25 mouse cellular contexts compared by ENCODE assay signal in genomic region chr1:166008634-166009350, GRCm38 (mm10). TPM values are rescaled to one million over a fixed set of nuclear protein-coding genes. Genes with fewer than 3 reads are reported as not detected.
DNase-seq lines count a peak whose midpoint lies in the region; ATAC-seq and TF ChIP-seq lines count a peak whose summit lies in the region.
"Had no signal": no experiment of that assay in that cellular context is flagged by ENCODE, and none has a peak within 500 bp of the region (broad histone marks: within the 10 kb centered on the region; RNA-seq: fewer than 3 reads in every experiment).

No protein-coding gene starts in this region.

- in situ Hi-C loops in ES-E14 (cut with MboI; ENCODE audit: low sequenced_read_pairs in 2 of 2, unreplicated experiment in 2 of 2), result no loop called here

- no peaks in the 10 kb centered on the region for H3K9me3 ChIP-seq in ES-E14 (ENCODE audit: control insufficient read depth, insufficient read depth, low read depth, low read length)
- no peaks in the 10 kb centered on the region for H3K9me3 ChIP-seq in forebrain, embryonic 15.5 days
- H3K9me3 ChIP-seq: embryonic facial prominence, embryonic 12.5 days; embryonic facial prominence, embryonic 15.5 days; G1E; heart, embryonic 12.5 days; heart, embryonic 15.5 days; hindbrain, embryonic 15.5 days had no signal

- H3K4me1 ChIP-seq in ES-E14 (ENCODE audit: control insufficient read depth in 2 of 2, insufficient read depth in 2 of 2, low read length in 2 of 2, poor library complexity in 1 of 2), result peaks cover 0 to 3% of the 10 kb centered on the region in 2 experiments; a peak in 2 of 4 replicates
- H3K4me1 ChIP-seq in forebrain, embryonic 15.5 days, result 0 out of 2 replicates have a peak, but pooled peaks cover 3% of the 10 kb centered on the region
- H3K4me1 ChIP-seq: embryonic facial prominence, embryonic 12.5 days; embryonic facial prominence, embryonic 15.5 days; heart, embryonic 12.5 days; heart, embryonic 15.5 days had no signal

- DNase-seq in 3134 (ENCODE audit: extremely low read depth, insufficient read length, low spot score) (peak; percentile 27), 3T3-L1 (ENCODE audit: low read depth, low spot score) (peak; percentile 80), ES-E14 (ENCODE audit: low read depth, low spot score) (no peak)
- no peak for DNase-seq in lung, postnatal 4 days
- DNase-seq in kidney, postnatal 10 days, result no peak
- DNase-seq: adrenal gland, adult 2 months; adrenal gland, postnatal 14 days; cerebellum, adult 11 months; cerebellum, adult 2 months; cerebellum, adult 9-11 months; cerebellum, postnatal 25 days; gastrocnemius, postnatal 25 days; heart, adult 18-20 months; heart, postnatal 14 days; heart, postnatal 4 days had no signal

- H3K27me3 ChIP-seq in forebrain, embryonic 15.5 days, result no peaks in the 10 kb centered on the region
- H3K27me3 ChIP-seq: embryonic facial prominence, embryonic 12.5 days; embryonic facial prominence, embryonic 15.5 days; heart, embryonic 12.5 days; heart, embryonic 15.5 days; hindbrain, embryonic 15.5 days had no signal

- ATAC-seq in forebrain, embryonic 15.5 days (replicated peaks), result no peak
- ATAC-seq: CD4-positive, CD25-positive, alpha-beta regulatory T cell, adult 4 months; forebrain, embryonic 14.5 days; intestine, embryonic 16.5 days had no signal

- no peak overlapping the region for H3K9ac ChIP-seq in ES-E14 (ENCODE audit: insufficient read depth, low read depth, low read length, poor library complexity, severe bottlenecking)
- H3K9ac ChIP-seq in forebrain, embryonic 15.5 days (replicated peaks), result no peak overlapping the region
- H3K9ac ChIP-seq: embryonic facial prominence, embryonic 12.5 days; embryonic facial prominence, embryonic 15.5 days; heart, embryonic 12.5 days; heart, embryonic 15.5 days; hindbrain, embryonic 15.5 days had no signal

- no peak overlapping the region for H3K27ac ChIP-seq in ES-E14 (ENCODE audit: insufficient read depth, low read depth, low read length, poor library complexity, severe bottlenecking)
- no peak overlapping the region for H3K27ac ChIP-seq in forebrain, embryonic 15.5 days (replicated peaks)
- H3K27ac ChIP-seq: embryonic facial prominence, embryonic 12.5 days; embryonic facial prominence, embryonic 15.5 days; heart, embryonic 15.5 days; hindbrain, embryonic 15.5 days had no signal

- no peak overlapping the region for H3K4me2 ChIP-seq in forebrain, embryonic 15.5 days (replicated peaks)
- H3K4me2 ChIP-seq: embryonic facial prominence, embryonic 12.5 days; embryonic facial prominence, embryonic 15.5 days; heart, embryonic 12.5 days; heart, embryonic 15.5 days; hindbrain, embryonic 15.5 days had no signal

- 91% methylated on average over 5 of the region's 5 CpGs for whole genome bisulfite sequencing in forebrain, embryonic 15.5 days

- H3K36me3 ChIP-seq in ES-E14 (ENCODE audit: control insufficient read depth, insufficient read depth, low read length, poor library complexity, severe bottlenecking), result no peaks in the 10 kb centered on the region
- no peaks in the 10 kb centered on the region for H3K36me3 ChIP-seq in forebrain, embryonic 15.5 days
- H3K36me3 ChIP-seq: embryonic facial prominence, embryonic 12.5 days; embryonic facial prominence, embryonic 15.5 days; G1E; heart, embryonic 12.5 days; heart, embryonic 15.5 days; hindbrain, embryonic 15.5 days had no signal

- H3K4me3 ChIP-seq in ES-E14 (ENCODE audit: insufficient read depth in 1 of 2, low read depth in 1 of 2, low read length in 2 of 2, poor library complexity in 1 of 2, severe bottlenecking in 1 of 2), result no peak overlapping the region
- H3K4me3 ChIP-seq in forebrain, embryonic 15.5 days, result no peak overlapping the region
- H3K4me3 ChIP-seq: embryonic facial prominence, embryonic 12.5 days; embryonic facial prominence, embryonic 15.5 days; heart, embryonic 12.5 days; heart, embryonic 15.5 days; hindbrain, embryonic 15.5 days had no signal

TF ChIP-seq in ES-E14, 5 proteins besides CTCF, POLR2A, EP300 and RAD21:
- no peak for TF ChIP-seq ZNF384 (IDR thresholded peaks at IDR 0.05; ENCODE audit: low read depth, low read length)
- peak; percentile 61; the same call in 1 of the 2 replicates for TF ChIP-seq MAFK (IDR thresholded peaks at IDR 0.05; ENCODE audit: insufficient read depth, low read depth, low read length)

RNA-seq across cellular contexts. Expression of gene Pou2f1, which starts 6.3 kb away (rescaled TPM):
- total RNA-seq in ES-E14 (2012; rRNA removed), result 37.9 and 55.6 TPM in 2 replicates
- polyA plus RNA-seq in forebrain, embryonic 15.5 days (2015; fragmentation: Nextera tagmentation; extraction: Ambion mirVana), result 21.9 and 22.8 TPM in 2 replicates

Comparison
In these comparisons a context has a peak if more than half of its experiments do, and no peak if none do; other contexts are left out.
1. DNase-seq: peak in 3134 (single experiment) and 3T3-L1 (single experiment); none in ES-E14 (single experiment), lung, postnatal 4 days (0 of 2) and kidney, postnatal 10 days (single experiment).